ENCODE assay signal across 22 mouse cellular contexts in the genomic region with DNA sequence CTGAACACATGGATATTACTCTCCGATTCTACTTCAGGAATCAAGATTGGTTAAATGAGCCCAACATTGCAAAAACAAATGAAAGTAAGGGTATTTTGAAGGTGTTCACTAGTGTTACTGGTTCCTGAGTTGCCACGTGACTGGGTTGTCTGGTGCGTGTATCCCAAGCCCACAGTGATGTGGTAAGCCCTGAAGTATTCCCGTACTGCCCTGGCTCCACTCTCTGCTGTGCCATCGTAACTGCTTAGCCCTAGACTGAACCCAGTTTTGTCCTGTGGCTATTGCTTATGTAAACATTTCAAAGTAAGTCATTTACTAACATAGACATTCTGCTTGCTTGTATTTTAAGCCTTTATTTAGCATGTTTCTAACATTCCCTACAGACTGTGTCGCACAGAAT.
DNase-seq lines count a peak whose midpoint lies in the region; ATAC-seq and TF ChIP-seq lines count a peak whose summit lies in the region.
"Had no signal": no experiment of that assay in that cellular context is flagged by ENCODE, and none has a peak within 500 bp of the region (broad histone marks: within the 10 kb centered on the region; RNA-seq: fewer than 3 reads in every experiment).

No protein-coding gene starts in this region.

- no peaks in the 10 kb centered on the region for H3K36me3 ChIP-seq in kidney, adult 2 months (ENCODE audit: control insufficient read depth, insufficient read depth, low read length)
- no peaks in the 10 kb centered on the region for H3K36me3 ChIP-seq in kidney, embryonic 14.5 days (ENCODE audit: control insufficient read depth, insufficient read depth, low read length)
- H3K36me3 ChIP-seq in liver, postnatal 0 days (replicated peaks; ENCODE audit: insufficient read depth, low read length) = no peaks in the 10 kb centered on the region
- no peaks in the 10 kb centered on the region; the same call in 1 of the 2 replicates for H3K36me3 ChIP-seq in liver, embryonic 11.5 days (ENCODE audit: control insufficient read depth, insufficient read depth, low read length)
- H3K36me3 ChIP-seq: heart, embryonic 13.5 days; hindbrain, embryonic 13.5 days had no signal

- DNase-seq in frontal cortex, postnatal 36 days (ENCODE audit: low spot score in 2 of 2) = no peak
- peak; percentile 12 for DNase-seq in kidney, adult 2 months
- peak; percentile 28 for DNase-seq in liver, postnatal 0 days
- DNase-seq in liver, embryonic 11.5 days (ENCODE audit: low spot score) = no peak
- peak; percentile 17 for DNase-seq in lung, postnatal 36 days
- DNase-seq in lung, postnatal 4 days = no peak
- DNase-seq: adrenal gland, postnatal 10 days; adrenal gland, postnatal 36 days; cerebellum, adult 18-20 months; cerebellum, adult 9-10 months; cerebellum, postnatal 14 days; gastrocnemius, postnatal 25 days; heart, adult 2 months had no signal

- 67% methylated on average over 6 of the region's 6 CpGs for WGBS in kidney, adult 2 months
- WGBS in kidney, embryonic 14.5 days = 91% methylated on average over 6 of the region's 6 CpGs
- 70% methylated on average over 6 of the region's 6 CpGs for WGBS in liver, postnatal 0 days (ENCODE audit: insufficient replicate concordance)
- 87% methylated on average over 6 of the region's 6 CpGs for WGBS in liver, embryonic 11.5 days

- no peak overlapping the region for H3K27ac ChIP-seq in kidney, adult 2 months (ENCODE audit: insufficient read depth, low read depth, low read length)
- H3K27ac ChIP-seq in kidney, embryonic 14.5 days (ENCODE audit: low read depth, low read length) = no peak overlapping the region
- H3K27ac ChIP-seq in liver, postnatal 0 days (ENCODE audit: low read depth) = 0 out of 2 replicates have a peak overlapping the region, but pooled peaks have one; percentile 56
- no peak overlapping the region for H3K27ac ChIP-seq in liver, embryonic 11.5 days (ENCODE audit: low read depth, low read length)
- H3K27ac ChIP-seq: forebrain, embryonic 10.5 days; forebrain, embryonic 13.5 days; heart, adult 2 months; heart, embryonic 10.5 days; heart, embryonic 13.5 days; hindbrain, embryonic 13.5 days had no signal

- TF ChIP-seq CTCF in kidney, adult 2 months (conservative IDR thresholded peaks at IDR 0.05; ENCODE audit: insufficient read depth, insufficient read length, low read depth, low read length) = no peak
- TF ChIP-seq CTCF in liver, postnatal 0 days (IDR thresholded peaks at IDR 0.05; ENCODE audit: low read depth) = no peak

- TF ChIP-seq POLR2A in kidney, adult 2 months (IDR thresholded peaks at IDR 0.05; ENCODE audit: low read depth, low read length) = no peak

- no peak for TF ChIP-seq EP300 in liver, postnatal 0 days (IDR thresholded peaks at IDR 0.05; ENCODE audit: low read depth)

- no peaks in the 10 kb centered on the region for H3K9me3 ChIP-seq in kidney, embryonic 14.5 days (ENCODE audit: control insufficient read depth, low read length)
- no peaks in the 10 kb centered on the region for H3K9me3 ChIP-seq in liver, postnatal 0 days (ENCODE audit: low read length)
- H3K9me3 ChIP-seq in liver, embryonic 11.5 days (ENCODE audit: control insufficient read depth, low read length) = no peaks in the 10 kb centered on the region
- H3K9me3 ChIP-seq: forebrain, embryonic 10.5 days; forebrain, embryonic 13.5 days; heart, embryonic 10.5 days; heart, embryonic 13.5 days; hindbrain, embryonic 13.5 days had no signal

- ATAC-seq in frontal cortex, adult (ENCODE audit: low TSS enrichment) = 0 out of 2 replicates have a peak, but pooled peaks have one; percentile 31
- no peak for ATAC-seq in kidney, embryonic 14.5 days (ENCODE audit: low FRiP score, low TSS enrichment)
- ATAC-seq in liver, postnatal 0 days = peak; percentile 91
- no peak for ATAC-seq in liver, embryonic 11.5 days (replicated peaks; ENCODE audit: low FRiP score)
- ATAC-seq: forebrain, embryonic 13.5 days; forebrain, embryonic 16.5 days; hindbrain, embryonic 16.5 days had no signal

- H3K9ac ChIP-seq in kidney, embryonic 14.5 days (ENCODE audit: low read depth, low read length) = no peak overlapping the region
- H3K9ac ChIP-seq in liver, postnatal 0 days (replicated peaks) = no peak overlapping the region
- H3K9ac ChIP-seq in liver, embryonic 11.5 days (ENCODE audit: low read depth, low read length) = no peak overlapping the region
- H3K9ac ChIP-seq: forebrain, embryonic 13.5 days; heart, embryonic 13.5 days; hindbrain, embryonic 13.5 days had no signal

- H3K4me1 ChIP-seq in kidney, adult 2 months (ENCODE audit: control insufficient read depth, insufficient read depth, low read length) = no peaks in the 10 kb centered on the region
- peaks cover 12% of the 10 kb centered on the region for H3K4me1 ChIP-seq in kidney, embryonic 14.5 days (ENCODE audit: control insufficient read depth, insufficient read depth, low read length)
- 0 out of 2 replicates have a peak, but pooled peaks cover 7% of the 10 kb centered on the region for H3K4me1 ChIP-seq in liver, postnatal 0 days (ENCODE audit: insufficient read depth)
- peaks cover 10% of the 10 kb centered on the region for H3K4me1 ChIP-seq in liver, embryonic 11.5 days (replicated peaks; ENCODE audit: control insufficient read depth, insufficient read depth, low read length)

- H3K4me3 ChIP-seq in kidney, adult 2 months (ENCODE audit: insufficient read depth, low read depth, low read length) = no peak overlapping the region
- no peak overlapping the region for H3K4me3 ChIP-seq in kidney, embryonic 14.5 days (ENCODE audit: low read length)
- H3K4me3 ChIP-seq in liver, postnatal 0 days (ENCODE audit: low read depth, low read length) = no peak overlapping the region
- no peak overlapping the region for H3K4me3 ChIP-seq in liver, embryonic 11.5 days (ENCODE audit: low read depth, low read length)
- H3K4me3 ChIP-seq: forebrain, embryonic 10.5 days; forebrain, embryonic 13.5 days; heart, adult 2 months; heart, embryonic 10.5 days; heart, embryonic 13.5 days; hindbrain, embryonic 13.5 days had no signal

- no peak overlapping the region for H3K4me2 ChIP-seq in kidney, embryonic 14.5 days (replicated peaks; ENCODE audit: low read depth, low read length)
- no peak overlapping the region for H3K4me2 ChIP-seq in liver, postnatal 0 days (ENCODE audit: low read depth, low read length)
- H3K4me2 ChIP-seq in liver, embryonic 11.5 days = no peak overlapping the region
- H3K4me2 ChIP-seq: forebrain, embryonic 13.5 days; heart, embryonic 13.5 days; hindbrain, embryonic 13.5 days had no signal

- H3K27me3 ChIP-seq in kidney, adult 2 months (replicated peaks; ENCODE audit: control insufficient read depth, insufficient read depth, low read length) = no peaks in the 10 kb centered on the region
- H3K27me3 ChIP-seq in kidney, embryonic 14.5 days (ENCODE audit: control insufficient read depth, insufficient read depth, low read length) = no peaks in the 10 kb centered on the region
- no peaks in the 10 kb centered on the region for H3K27me3 ChIP-seq in liver, postnatal 0 days (ENCODE audit: insufficient read depth, low read length)
- H3K27me3 ChIP-seq in liver, embryonic 11.5 days (replicated peaks; ENCODE audit: control insufficient read depth, insufficient read depth, low read length) = no peaks in the 10 kb centered on the region
- H3K27me3 ChIP-seq: forebrain, embryonic 13.5 days; heart, embryonic 13.5 days; hindbrain, embryonic 13.5 days had no signal

Comparison
In these comparisons a context has a peak if more than half of its experiments do, and no peak if none do; other contexts are left out.
1. ATAC-seq: peak in frontal cortex, adult (single experiment) and liver, postnatal 0 days (single experiment); none in kidney, embryonic 14.5 days (single experiment) and liver, embryonic 11.5 days (single experiment).
2. DNase-seq: peak in kidney, adult 2 months (single experiment), liver, postnatal 0 days (single experiment) and lung, postnatal 36 days (single experiment); none in frontal cortex, postnatal 36 days (0 of 2), liver, embryonic 11.5 days (single experiment) and lung, postnatal 4 days (0 of 2).